Mouse (Mus musculus) thymus, postnatal 36 days (tissue): ENCODE results near the gene Yju2.
A peak's percentile ranks its signal among the peaks of the same experiment; 100 is the strongest.
"Not testable (repeated sequence)": the region's sequence is repeated elsewhere in the genome, so short reads cannot be mapped to it uniquely, and the experiment has no call there.

Source experiments
- DNase-seq, 2 experiments: peaks; one replicate each; pipeline ENCODE4 v3.0.0; 2022; ENCODE audit warnings: mixed read lengths in 2 of 2

Yju2 gene

GRCm38 (mm10) chr17:55958918-55959728 lies at the start of gene Yju2:
Gene Yju2 (plus strand): TSS chr17:55959099.
- DNase-seq, result peak; percentile 88

- DNase-seq, result peak; percentile 62 to 74
Observed at GRCm38 (mm10) chr17:55931553-55932502, 27.1 kb upstream of the Yju2 start.

GRCm38 (mm10) chr17:55932635-55933034 lies 26.3 kb upstream of the Yju2 start:
- no peak for DNase-seq

- DNase-seq, result no peak
Observed at GRCm38 (mm10) chr17:55933191-55933590, 25.7 kb upstream of the Yju2 start.

GRCm38 (mm10) chr17:55944387-55944865 lies 14.5 kb upstream of the Yju2 start:
- DNase-seq, result not testable (repeated sequence)

GRCm38 (mm10) chr17:55944866-55945682 lies 13.8 kb upstream of the Yju2 start:
- DNase-seq, result peak; percentile 76 to 82

GRCm38 (mm10) chr17:55945696-55946095 lies 13.2 kb upstream of the Yju2 start:
- no peak for DNase-seq

- DNase-seq, result no peak
Observed at GRCm38 (mm10) chr17:55948647-55949046, 10.3 kb upstream of the Yju2 start.

GRCm38 (mm10) chr17:55949400-55949799 lies 9.5 kb upstream of the Yju2 start, which contains the start of gene Zfp119b:
Gene Zfp119b (minus strand): TSS chr17:55949500.
- no peak for DNase-seq

GRCm38 (mm10) chr17:55950601-55951000 lies 8.3 kb upstream of the Yju2 start:
- DNase-seq, result no peak

- DNase-seq, result no peak
Observed at GRCm38 (mm10) chr17:55952041-55952440, 6.9 kb upstream of the Yju2 start.

- no peak for DNase-seq
Observed at GRCm38 (mm10) chr17:55952447-55953027, 6.4 kb upstream of the Yju2 start, which contains the start of gene Ebi3. Gene Ebi3 (plus strand): TSS chr17:55952640.

GRCm38 (mm10) chr17:55953751-55954150 lies 5.1 kb upstream of the Yju2 start:
- DNase-seq, result no peak

- DNase-seq, result no peak
Observed at GRCm38 (mm10) chr17:55954229-55954628, 4.7 kb upstream of the Yju2 start.

GRCm38 (mm10) chr17:55956129-55956528 lies 2.8 kb upstream of the Yju2 start:
- peak; percentile 37 to 52 for DNase-seq

- DNase-seq, result no peak
Observed at GRCm38 (mm10) chr17:55956591-55956990, 2.3 kb upstream of the Yju2 start.

- peak; percentile 59 to 64 for DNase-seq
Observed at GRCm38 (mm10) chr17:55957168-55957567, 1.7 kb upstream of the Yju2 start.

- no peak for DNase-seq
Observed at GRCm38 (mm10) chr17:55957726-55958583, 944 bp upstream of the Yju2 start.

- no peak for DNase-seq
Observed at GRCm38 (mm10) chr17:55958584-55958886, 364 bp upstream of the Yju2 start.

- DNase-seq, result no peak
Observed at GRCm38 (mm10) chr17:55959946-55960740, 1.2 kb downstream of the Yju2 start.
